Mouse (Mus musculus): ENCODE data around the gene Dynlrb1. TPM values are rescaled to one million over a fixed set of nuclear protein-coding genes. Genes with fewer than 3 reads are reported as not detected.
A peak's percentile ranks its signal among the peaks of the same experiment; 100 is the strongest.

Gene Dynlrb1
- total RNA-seq (2021), result 100 to 1,000 TPM; 299 to 308 TPM
- long read RNA-seq, transcript Dynlrb1-202 (4 exons, 684 nt), result major isoform, 123 of 138 reads
- long read RNA-seq, partial matches to known transcripts, result 4 of 138 reads
- long read RNA-seq, other reads (novel, unspliced or antisense), result 6 of 138 reads

DNA sequence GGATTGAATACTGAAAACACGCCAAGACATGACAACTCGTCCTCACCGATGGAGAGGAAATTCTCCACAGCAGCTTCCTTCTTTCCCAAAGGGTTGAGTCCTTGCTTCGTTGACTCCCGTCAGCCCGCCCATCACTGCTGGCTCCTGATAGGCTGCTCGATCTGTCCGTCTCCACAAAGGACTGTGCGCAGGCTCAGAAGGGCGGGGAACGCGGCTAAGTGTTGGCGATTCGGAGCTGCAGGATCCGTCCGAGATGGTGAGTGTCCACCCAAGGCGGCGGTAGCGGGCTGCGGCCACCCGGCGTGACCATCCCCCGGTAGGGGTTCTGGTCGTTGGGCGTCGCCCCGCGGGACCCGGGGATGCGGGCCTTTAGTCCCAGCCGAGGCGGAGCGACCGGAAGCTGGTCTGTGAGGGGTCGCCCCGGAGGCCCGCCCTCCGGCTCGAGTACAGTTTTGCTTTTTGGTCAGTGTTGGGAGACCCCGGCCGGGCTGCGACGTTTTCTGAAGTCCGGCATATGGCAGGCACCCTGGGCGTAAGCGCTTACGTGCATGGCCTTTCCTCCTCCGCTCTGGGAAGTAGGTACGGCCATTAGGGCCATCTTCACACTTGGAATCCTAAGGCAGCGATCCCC lies at the start of gene Dynlrb1:
TSS of gene Dynlrb1 (plus strand) at position 172 of the 631 bp plus-strand sequence.
- DNase-seq (ENCODE audit: low spot score in 2 of 2), result peak; percentile 97 to 100

DNA sequence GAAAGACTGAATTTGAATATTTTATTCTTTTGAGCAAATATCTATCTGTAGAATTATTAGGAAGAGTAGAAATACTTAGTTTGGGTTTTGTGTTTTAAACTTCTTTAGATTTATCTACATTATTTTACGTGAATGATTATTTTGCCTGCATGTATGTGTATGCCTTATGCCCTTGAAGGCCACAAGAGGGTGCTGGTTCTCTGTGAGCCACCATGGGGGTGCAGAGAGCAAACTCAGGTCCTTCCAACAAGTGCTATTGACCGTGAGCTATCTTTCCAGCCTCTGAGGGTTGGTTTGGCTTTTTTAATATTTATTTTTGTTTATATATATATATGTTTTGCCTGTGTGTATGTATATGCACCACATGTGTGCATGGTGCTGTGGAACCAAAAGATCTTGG lies 28.9 kb upstream of the Dynlrb1 start:
- DNase-seq (ENCODE audit: low spot score in 2 of 2), result peak in 1 of 2 experiments; percentile 13

DNA sequence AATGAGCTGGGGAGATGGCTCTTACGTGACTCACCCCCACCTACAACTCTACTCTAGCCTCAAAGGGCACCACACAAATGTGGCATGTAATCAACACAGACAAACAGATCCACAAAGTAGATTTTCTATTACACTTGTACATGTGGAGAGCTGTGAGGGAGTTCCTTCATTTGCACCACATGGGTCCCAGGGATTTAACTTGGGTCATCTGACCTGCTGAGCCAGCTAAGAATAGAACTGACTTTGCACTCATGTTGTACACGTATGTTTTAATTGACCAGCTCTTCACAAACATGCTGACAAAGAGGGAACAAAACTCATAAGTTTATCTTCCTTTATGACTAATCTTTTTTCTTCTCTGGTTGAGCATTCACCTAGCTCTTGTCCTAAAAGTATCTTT lies 13.2 kb upstream of the Dynlrb1 start:
- no peak for DNase-seq (ENCODE audit: low spot score in 2 of 2)

DNA sequence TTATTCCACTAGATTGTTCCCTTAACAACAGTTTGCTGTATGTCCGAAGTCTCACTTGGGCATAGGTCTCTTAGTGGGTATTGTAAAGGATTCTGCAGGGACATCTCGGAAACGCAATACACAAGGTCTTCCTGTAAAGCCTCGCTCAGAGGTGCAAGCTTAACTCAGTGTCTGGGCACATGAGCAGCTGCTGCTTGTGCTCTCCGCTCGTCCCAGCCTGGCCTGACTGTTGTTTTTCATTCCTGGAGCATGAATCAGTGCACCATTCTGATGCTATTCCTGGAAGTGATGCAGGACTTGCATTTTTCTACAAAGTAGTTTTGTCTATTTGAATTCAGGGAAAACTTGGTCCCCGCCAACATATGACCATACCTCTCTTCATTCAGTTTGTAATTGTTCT lies 11.6 kb upstream of the Dynlrb1 start:
- no peak for DNase-seq (ENCODE audit: low spot score in 2 of 2)

DNA sequence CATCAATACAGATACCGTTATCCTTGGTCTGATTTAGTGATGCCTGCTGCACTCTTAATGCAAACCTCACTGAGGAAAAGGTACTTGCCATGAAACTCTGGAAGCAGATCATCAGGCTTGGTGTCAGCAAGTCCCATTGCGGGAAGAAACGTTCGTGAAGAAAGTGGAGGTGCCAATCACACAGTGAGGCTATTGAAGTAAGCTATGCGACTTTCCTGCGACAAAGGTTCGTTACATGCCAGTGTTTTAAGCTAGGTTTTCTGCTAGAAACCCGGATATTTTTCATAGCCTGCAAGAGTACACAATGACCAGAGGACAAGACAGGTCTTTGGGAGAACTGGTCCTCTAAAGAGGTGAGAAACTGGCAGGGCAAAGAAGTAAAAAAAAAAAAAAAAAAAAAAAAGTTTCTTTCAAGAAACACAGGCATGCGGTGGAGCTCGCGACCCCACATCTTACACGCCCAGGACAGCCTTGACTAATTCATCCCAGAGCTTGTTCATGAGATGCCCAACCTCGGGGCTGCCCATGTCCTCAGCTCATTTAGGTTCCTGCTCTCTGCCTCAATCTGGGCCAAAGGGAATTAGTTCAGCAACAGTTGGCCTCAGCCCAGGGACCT lies 479 bp upstream of the Dynlrb1 start:
- no peak for DNase-seq (ENCODE audit: low spot score in 2 of 2)

DNA sequence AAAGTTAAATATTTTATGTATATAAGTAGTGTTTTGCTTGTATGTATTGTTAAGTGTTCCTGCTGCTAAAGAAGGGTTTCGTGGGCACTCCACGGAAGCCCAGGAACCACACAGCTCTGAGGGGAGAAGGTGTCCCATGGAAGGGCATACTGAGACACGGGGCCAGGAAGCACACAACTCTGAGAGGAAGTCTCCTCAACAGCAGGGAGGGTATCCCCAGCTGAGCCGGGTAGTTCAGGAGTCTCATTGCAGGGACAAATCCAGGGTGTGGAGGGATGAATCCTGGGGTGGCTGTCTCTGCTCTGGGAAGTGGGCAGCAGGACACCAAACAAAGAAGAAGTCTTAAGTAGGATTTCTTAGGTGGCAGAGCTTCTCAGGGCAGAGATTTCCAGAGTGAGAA lies 943 bp downstream of the Dynlrb1 start:
- no peak for DNase-seq (ENCODE audit: low spot score in 2 of 2)

DNA sequence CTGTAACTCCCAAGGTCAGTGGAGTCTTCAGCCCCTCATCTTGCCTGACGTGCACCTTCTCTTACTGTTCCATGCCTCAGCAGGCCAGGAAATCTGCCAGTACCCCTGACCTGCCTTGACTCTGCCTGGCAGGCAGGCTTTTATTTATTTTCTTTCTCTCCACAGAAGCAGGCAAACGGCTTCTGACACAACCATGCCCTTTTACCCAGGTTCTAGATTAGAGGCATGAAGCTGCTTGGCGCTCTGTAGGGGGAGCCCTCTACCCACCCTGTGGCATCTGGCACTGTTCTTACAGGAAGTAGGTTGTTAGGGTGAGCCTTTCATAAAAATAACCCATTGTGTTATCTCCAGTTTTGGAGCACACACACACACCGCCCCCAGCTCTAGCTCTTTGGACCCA lies 4.6 kb downstream of the Dynlrb1 start:
- no peak for DNase-seq (ENCODE audit: low spot score in 2 of 2)

DNA sequence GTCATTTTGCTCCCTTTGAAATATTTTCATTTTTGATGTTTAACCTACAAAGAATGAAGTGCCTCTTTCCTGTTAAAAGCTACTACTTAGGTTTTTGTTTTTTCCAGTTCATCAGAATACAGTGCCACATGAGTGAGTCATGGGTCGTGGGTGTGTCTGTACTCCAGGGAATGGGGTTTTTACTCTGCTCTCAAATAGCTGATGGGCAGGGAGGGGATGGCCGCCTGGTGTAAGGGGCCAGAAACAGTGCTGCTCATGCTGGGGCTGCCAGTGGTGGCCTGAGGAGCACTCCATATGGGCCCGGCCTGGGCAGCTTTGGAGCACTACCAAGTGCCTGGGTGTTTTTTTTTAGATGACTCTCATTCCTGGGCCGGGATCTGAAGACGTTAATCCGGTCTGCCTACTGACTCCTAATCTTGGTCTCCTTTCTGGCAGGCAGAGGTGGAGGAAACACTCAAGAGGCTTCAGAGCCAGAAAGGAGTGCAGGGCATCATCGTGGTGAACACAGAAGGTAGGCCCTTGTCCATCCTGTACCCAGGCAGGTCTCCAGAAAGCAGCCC lies 6.0 kb downstream of the Dynlrb1 start:
- DNase-seq (ENCODE audit: low spot score in 2 of 2), result no peak

DNA sequence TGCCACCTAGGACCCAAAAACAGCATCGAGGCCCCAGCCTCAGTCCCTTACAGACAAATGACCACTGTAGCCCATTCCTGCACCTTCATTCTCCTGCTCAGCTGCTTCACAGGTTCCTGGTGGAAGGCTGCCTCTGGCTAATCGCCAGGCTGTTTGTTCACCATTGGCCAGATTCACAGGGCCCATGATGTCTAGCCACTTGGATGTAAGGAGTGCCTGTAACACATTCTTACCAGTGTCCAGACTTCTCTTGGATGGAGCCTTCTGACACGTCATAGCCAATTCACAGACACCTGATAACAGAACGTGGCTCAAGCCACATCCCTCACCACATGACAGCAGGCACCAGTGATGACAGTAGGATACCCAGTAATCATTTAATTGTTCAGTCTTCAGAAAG lies 9.9 kb downstream of the Dynlrb1 start:
- no peak for DNase-seq (ENCODE audit: low spot score in 2 of 2)

DNA sequence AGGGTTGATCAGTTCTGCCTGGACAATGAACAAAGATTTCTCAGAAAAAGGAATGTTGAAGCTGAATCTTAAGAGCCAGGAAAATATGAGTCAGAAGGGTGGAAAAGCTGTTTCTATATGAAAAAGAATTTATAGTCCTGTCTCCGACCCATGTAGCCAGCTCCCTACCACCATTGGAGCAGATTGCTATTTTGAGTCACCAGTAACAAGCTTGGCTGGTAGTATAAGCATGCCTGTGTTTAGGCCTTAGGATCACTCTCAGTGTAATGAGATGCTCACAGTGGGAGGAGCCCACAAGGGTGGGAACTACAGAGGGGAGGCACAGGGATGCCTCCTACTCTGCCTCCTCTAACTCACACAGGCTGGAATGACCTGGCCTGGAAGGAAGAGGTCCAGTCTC lies 11.9 kb downstream of the Dynlrb1 start:
- no peak for DNase-seq (ENCODE audit: low spot score in 2 of 2)

DNA sequence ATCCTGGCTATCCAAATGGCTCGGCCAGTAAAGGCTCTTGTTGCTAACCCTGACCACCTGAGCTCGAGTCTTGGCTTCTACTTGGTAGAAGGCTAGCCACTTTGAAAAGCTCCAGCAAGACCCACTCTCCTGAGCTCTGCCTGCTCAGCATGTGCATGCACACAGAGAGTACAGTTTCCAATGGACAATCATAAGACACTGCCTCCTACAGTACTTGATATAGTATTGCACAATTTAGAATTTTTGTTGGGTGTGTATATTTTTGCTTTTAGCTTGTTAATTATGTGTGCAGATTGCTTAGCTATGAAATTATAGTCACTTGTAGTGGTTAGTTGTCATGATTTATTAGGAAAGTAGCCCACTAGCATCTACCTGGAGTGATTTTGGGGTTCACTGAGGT lies 12.4 kb downstream of the Dynlrb1 start:
- DNase-seq (ENCODE audit: low spot score in 2 of 2), result no peak

DNA sequence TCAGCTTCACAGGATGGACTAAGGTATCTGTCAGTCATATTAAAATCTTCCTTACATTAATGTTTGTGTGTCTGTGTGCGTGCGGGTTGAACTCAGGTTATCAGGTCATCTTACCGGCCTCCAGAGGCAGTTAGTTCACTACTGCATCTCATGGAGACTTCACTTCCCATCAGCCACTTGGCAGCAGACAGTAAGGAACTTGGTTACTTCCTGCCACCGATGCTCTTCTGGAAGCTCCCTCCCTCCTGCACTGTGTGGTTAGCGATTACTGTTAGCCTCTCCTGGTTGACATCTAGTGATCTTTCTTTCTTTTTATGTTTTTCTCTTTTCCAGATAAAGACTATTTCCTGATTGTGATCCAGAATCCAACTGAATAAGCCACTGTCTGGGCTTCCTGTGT lies 13.3 kb downstream of the Dynlrb1 start:
- DNase-seq (ENCODE audit: low spot score in 2 of 2), result no peak

DNA sequence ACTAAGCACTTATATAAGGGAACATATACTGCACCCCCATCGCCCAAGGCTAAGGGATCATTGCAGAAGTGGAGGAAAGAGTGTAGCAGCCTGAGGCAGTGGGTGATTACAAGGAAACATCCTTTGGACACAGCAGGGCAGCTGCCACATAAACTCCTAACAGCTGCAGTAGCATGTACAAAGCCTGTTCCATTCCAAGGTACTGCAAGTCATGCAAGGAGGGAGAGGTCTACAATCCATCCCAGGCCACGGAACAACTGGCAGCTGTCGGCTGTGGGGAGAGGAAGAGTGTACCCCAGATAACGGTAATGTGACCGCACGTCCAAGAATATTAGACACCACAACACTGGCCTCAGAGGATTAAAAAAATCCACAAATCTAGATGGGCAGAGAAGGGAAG lies 29.2 kb downstream of the Dynlrb1 start:
- no peak for DNase-seq (ENCODE audit: low spot score in 2 of 2)

DNA sequence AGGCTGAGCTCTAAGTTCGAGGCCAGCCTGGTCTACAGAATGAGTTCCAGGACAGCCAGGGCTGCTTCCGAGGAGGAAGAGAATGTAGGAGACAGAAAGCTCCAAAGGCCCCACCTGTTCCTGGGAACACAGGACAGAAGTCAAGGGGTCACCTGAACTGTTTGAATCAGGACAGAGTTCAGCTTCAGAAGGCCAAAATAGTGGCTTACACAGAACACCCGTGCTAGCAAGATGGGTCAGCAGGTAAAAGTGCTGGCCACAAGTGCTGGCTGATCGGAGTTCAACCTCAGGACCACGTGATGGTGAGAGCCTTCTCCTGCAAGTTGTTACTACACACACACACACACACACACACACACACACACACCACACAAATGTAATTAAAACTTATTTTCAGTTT lies 30.6 kb downstream of the Dynlrb1 start:
- no peak for DNase-seq (ENCODE audit: low spot score in 2 of 2)

DNA sequence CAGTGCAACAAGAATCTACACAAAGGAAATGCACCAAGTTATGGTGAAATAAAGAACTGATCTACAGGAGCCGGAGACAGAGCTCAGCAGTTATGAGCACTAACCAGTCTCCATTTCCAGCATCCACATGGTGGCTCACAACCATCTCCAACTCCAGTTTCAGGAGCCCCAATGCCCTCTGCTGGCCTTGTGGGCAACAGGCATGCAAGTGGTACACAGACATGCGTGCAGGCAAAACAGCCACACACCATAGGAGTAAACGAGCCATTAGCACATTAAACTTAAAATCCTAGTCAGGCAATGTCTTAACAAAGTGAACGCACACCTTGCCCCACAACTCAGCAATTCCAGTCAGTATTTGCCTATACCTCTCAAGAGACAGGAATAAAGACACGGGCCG lies 35.6 kb downstream of the Dynlrb1 start:
- no peak for DNase-seq (ENCODE audit: low spot score in 2 of 2)

DNA sequence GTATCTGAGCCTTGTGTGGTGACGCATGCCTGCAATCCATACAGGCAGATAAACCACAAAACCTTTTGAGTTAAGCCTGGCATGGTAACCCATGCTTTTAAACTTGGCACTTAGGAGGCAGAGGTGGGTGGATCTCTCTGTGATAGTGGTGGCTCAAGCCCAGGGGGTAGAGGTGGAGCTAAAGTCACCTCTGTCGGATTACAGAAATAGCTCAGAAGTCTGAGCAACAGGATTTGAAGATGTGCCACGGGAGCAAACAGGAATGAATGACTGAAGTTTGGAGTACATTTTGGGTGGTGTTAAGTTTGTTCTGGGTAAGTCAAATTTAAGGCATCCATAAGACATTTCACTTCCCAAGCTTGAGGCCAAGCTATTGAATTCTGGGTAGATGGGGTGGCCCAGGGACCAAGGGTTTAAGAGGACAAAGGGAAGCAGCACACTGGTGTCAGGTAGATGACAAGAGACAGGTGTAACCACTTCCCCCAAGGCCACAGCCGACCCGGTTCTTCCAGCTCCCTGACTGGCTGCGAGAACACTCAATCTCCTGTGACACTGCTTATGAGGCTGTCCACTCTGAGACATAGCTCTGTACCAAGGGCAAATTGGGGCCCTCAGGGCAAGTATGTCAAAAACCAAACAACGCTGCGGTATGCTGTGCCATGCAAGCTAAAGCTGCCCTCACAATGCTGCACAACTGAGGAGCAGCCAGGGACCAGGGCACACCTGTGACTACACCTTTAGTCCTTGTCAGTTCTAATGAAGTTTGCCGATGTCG lies 36.2 kb downstream of the Dynlrb1 start:
- no peak for DNase-seq (ENCODE audit: low spot score in 2 of 2)

DNA sequence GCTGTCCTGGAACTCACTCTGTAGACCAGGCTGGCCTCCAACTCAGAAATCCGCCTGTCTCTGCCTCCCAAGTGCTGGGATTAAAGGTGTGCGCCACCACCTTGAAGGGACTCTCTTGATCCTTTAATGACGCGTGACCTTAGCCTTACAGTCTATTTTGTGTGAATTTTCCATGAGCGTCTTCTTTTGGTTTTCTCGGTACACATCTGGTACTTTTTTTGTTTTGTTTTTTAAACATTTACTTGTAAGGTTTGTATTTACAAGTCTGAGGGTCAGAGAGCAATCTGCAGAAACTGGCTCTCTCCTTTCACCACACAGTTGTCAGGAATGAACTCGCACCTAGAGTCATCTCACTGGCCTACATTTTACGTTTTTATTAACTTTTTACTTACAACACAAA lies 37.3 kb downstream of the Dynlrb1 start:
- DNase-seq (ENCODE audit: low spot score in 2 of 2), result no peak

DNA sequence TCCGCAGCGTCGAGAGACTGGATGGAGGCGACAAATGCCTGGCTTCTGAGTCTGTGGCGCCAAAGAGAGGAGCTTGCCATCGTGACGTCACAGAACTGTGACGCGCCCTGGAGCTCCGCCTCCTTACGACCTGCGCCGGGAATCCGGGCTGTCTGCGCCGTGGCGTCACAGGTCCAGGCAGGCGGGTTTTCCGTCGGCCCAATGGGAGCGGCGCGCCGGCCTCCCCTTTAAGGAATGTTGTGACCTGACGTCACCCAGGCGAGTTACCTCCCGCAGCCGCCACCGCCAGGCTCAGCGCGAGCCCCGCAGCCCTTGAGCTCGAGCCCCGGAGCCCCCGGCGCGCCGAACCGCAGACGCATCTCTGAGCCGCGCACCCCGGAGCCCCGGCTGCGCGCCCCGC lies 39.9 kb downstream of the Dynlrb1 start, which contains the start of gene Map1lc3a:
TSS of gene Map1lc3a (plus strand) at position 103 of the 400 bp plus-strand sequence.
- DNase-seq (ENCODE audit: low spot score in 2 of 2), result peak; percentile 97 to 98

DNA sequence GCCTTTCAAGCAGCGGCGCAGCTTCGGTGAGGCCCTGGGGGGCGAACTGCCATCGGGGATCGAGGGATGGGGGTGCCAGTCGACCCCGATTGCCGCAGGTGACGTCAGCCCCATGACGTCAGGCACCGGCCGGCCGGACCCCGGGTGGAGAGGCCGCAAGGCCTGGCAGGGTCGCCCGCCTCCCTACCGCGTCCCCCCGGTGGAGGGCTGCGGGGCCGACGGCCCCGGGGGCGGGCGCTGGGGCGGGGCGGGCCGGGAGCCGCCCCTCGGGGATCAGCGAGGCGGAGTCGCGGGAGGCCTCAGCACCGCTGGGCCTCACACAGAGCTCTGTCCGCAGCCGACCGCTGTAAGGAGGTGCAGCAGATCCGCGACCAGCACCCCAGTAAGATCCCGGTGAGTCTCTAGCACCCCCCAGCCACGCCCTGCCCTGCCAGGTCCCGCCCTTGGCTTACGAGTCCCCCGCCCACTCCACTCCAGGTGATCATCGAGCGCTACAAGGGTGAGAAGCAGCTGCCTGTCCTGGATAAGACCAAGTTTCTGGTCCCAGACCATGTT lies 40.4 kb downstream of the Dynlrb1 start:
- DNase-seq (ENCODE audit: low spot score in 2 of 2), result peak in 1 of 2 experiments; percentile 57

DNA sequence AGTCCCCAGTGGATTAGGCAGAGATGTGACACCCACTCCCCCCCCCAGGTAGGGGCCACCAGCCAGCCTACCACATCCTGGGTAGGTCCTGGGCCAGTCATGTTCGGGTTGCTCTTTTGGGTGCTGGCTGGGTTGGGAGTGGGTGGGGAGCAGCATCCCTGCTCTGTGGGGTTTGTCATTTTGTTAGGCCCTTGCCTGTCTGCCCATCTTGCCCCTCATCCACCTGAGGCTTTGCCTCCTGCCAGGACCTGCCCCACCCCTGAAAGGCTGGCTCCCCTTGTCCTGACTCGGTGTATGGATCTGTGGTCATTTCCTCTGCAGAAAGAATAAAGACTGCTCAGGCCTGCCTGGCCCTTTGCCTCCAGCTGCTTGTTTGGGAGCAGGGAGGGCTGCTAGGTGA lies 41.4 kb downstream of the Dynlrb1 start:
- DNase-seq (ENCODE audit: low spot score in 2 of 2), result no peak

DNA sequence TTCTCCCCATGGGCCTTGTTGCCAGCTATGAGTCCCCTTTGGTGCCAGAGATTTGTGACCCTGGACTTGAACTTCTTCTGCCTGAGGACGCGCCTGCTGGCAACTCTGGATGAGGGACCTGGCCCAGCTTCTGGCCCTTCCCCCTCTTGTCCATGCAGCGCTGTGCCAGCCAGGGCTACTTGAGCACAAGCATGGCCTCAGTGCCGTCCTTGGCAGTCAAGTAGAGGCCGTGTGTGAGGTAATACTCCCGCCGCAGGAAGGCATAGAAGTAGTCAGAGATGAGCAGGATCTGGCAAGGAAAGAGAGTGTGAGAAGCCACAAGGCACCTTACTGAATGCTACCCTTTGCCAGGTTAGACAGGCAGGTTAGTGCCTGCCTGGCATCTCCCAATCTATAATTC lies 42.0 kb downstream of the Dynlrb1 start:
- DNase-seq (ENCODE audit: low spot score in 2 of 2), result no peak

DNA sequence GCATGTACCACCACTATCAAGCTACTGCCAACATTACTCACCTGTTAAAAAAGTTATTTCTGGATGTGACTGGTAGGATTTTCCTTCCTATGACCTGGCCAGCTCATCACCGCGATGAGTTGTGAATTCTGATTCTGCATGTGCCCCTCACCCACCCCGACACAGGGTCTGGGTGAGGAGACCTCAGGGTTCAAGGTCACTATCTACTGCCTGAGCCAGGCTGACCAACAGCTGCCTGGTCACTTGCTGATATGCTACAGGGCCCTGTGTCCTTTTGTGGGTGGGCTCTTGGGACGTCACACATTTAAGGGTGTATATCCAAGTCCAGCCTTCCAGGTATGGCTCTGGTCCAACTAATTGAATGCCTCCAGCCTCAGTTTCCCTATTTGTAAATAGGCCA lies 42.8 kb downstream of the Dynlrb1 start:
- DNase-seq (ENCODE audit: low spot score in 2 of 2), result no peak
